In genomic region chr12:91843888-91844287, GRCm38 (mm10) we compare ENCODE assay signal across 29 mouse cellular contexts. TPM values are rescaled to one million over a fixed set of nuclear protein-coding genes. Genes with fewer than 3 reads are reported as not detected.
DNase-seq lines count a peak whose midpoint lies in the region; ATAC-seq and TF ChIP-seq lines count a peak whose summit lies in the region.
"Had no signal": no experiment of that assay in that cellular context is flagged by ENCODE, and none has a peak within 500 bp of the region (broad histone marks: within the 10 kb centered on the region; RNA-seq: fewer than 3 reads in every experiment).

No protein-coding gene starts in this region.

- in situ Hi-C loops in ES-E14 (cut with MboI; ENCODE audit: low sequenced_read_pairs in 2 of 2, unreplicated experiment in 2 of 2), result no loop called here

- TF ChIP-seq POLR2A in liver, adult 2 months (IDR thresholded peaks at IDR 0.05; ENCODE audit: extremely low read depth, insufficient read depth, low read length), result no peak
- no peak for TF ChIP-seq POLR2A in brain, embryonic 14.5 days (IDR thresholded peaks at IDR 0.05; ENCODE audit: borderline replicate concordance, extremely low read depth, insufficient read depth, insufficient read length, poor library complexity, severe bottlenecking)

- H3K4me3 ChIP-seq in liver, adult 2 months (ENCODE audit: insufficient read depth, low read depth, low read length), result no peak overlapping the region
- no peak overlapping the region for H3K4me3 ChIP-seq in liver, postnatal 0 days (ENCODE audit: low read depth, low read length)
- no peak overlapping the region for H3K4me3 ChIP-seq in ES-E14 (ENCODE audit: insufficient read depth in 1 of 2, low read depth in 1 of 2, low read length in 2 of 2, poor library complexity in 1 of 2, severe bottlenecking in 1 of 2)
- H3K4me3 ChIP-seq: embryonic facial prominence, embryonic 10.5 days; embryonic facial prominence, embryonic 15.5 days; forebrain, embryonic 12.5 days; limb, embryonic 13.5 days; liver, embryonic 13.5 days; midbrain, embryonic 10.5 days; myocyte; neural tube, embryonic 13.5 days had no signal

- TF ChIP-seq EP300 in liver, postnatal 0 days (IDR thresholded peaks at IDR 0.05; ENCODE audit: low read depth), result no peak

- no peak overlapping the region for H3K4me2 ChIP-seq in liver, postnatal 0 days (ENCODE audit: low read depth, low read length)
- H3K4me2 ChIP-seq: embryonic facial prominence, embryonic 15.5 days; forebrain, embryonic 12.5 days; limb, embryonic 13.5 days; liver, embryonic 13.5 days; lung, embryonic 14.5 days; neural tube, embryonic 13.5 days had no signal

- no peak for ATAC-seq in liver, postnatal 0 days
- ATAC-seq: CD4-positive, CD25-positive, alpha-beta regulatory T cell, adult 4 months; forebrain, postnatal 0 days; intestine, embryonic 16.5 days had no signal

- DNase-seq in liver, adult 2 months (ENCODE audit: extremely low read depth, low read depth, low spot score), result peak; percentile 65
- DNase-seq in liver, postnatal 0 days, result no peak
- DNase-seq in ES-E14 (ENCODE audit: low read depth, low spot score) (no peak), NIH3T3 (ENCODE audit: low read depth) (peak; percentile 37)
- DNase-seq in brain, embryonic 14.5 days (ENCODE audit: low read depth), result peak; percentile 1
- DNase-seq in left cerebral cortex, postnatal 4 days, result no peak
- DNase-seq in layer of hippocampus, adult 9-11 months, result no peak
- DNase-seq in heart, postnatal 25 days (ENCODE audit: low spot score), result no peak
- DNase-seq: adrenal gland, postnatal 10 days; cerebellum, adult 2 months; cerebellum, postnatal 25 days; forebrain, postnatal 0 days; heart, postnatal 14 days; kidney, adult 9 months; kidney, postnatal 10 days; liver, embryonic 13.5 days; lung, embryonic 14.5 days; lung, postnatal 14 days; thymus, adult 2 months; thymus, postnatal 36 days had no signal

- intact Hi-C loops in left cerebral cortex, postnatal 4 days (cut with DNase I), result no loop called here
- intact Hi-C loops in heart, postnatal 25 days (cut with DNase I), result no loop called here

- peaks cover 33% of the 10 kb centered on the region for H3K36me3 ChIP-seq in liver, adult 2 months (ENCODE audit: control insufficient read depth, insufficient read depth, low read length)
- H3K36me3 ChIP-seq in liver, postnatal 0 days (replicated peaks; ENCODE audit: insufficient read depth, low read length), result peaks cover 32% of the 10 kb centered on the region
- H3K36me3 ChIP-seq in ES-E14 (ENCODE audit: control insufficient read depth, insufficient read depth, low read length, poor library complexity, severe bottlenecking), result peaks cover 8% of the 10 kb centered on the region

- H3K27me3 ChIP-seq in liver, adult 2 months (ENCODE audit: control insufficient read depth, insufficient read depth, low read length), result no peaks in the 10 kb centered on the region
- H3K27me3 ChIP-seq in liver, postnatal 0 days (ENCODE audit: insufficient read depth, low read length), result no peaks in the 10 kb centered on the region
- H3K27me3 ChIP-seq: embryonic facial prominence, embryonic 15.5 days; forebrain, embryonic 12.5 days; limb, embryonic 13.5 days; liver, embryonic 13.5 days; neural tube, embryonic 13.5 days had no signal

- WGBS in liver, adult 2 months, result 60% methylated on average over 13 of the region's 13 CpGs
- WGBS in liver, postnatal 0 days (ENCODE audit: insufficient replicate concordance), result 89% methylated on average over 13 of the region's 13 CpGs

- H3K27ac ChIP-seq in liver, adult 2 months (replicated peaks; ENCODE audit: insufficient read depth, low read depth, low read length), result peak overlapping the region; percentile 3; the same call in 1 of the 2 replicates
- no peak overlapping the region for H3K27ac ChIP-seq in liver, postnatal 0 days (ENCODE audit: low read depth)
- 0 out of 2 replicates have a peak overlapping the region, but pooled peaks have one; percentile 3 for H3K27ac ChIP-seq in ES-E14 (ENCODE audit: insufficient read depth, low read depth, low read length, poor library complexity, severe bottlenecking)
- H3K27ac ChIP-seq: embryonic facial prominence, embryonic 10.5 days; embryonic facial prominence, embryonic 15.5 days; forebrain, embryonic 12.5 days; limb, embryonic 13.5 days; liver, embryonic 13.5 days; midbrain, embryonic 10.5 days; neural tube, embryonic 13.5 days had no signal

- H3K9ac ChIP-seq in liver, adult 2 months (ENCODE audit: low read depth, low read length), result no peak overlapping the region
- no peak overlapping the region for H3K9ac ChIP-seq in liver, postnatal 0 days (replicated peaks)
- no peak overlapping the region for H3K9ac ChIP-seq in ES-E14 (ENCODE audit: insufficient read depth, low read depth, low read length, poor library complexity, severe bottlenecking)
- H3K9ac ChIP-seq: embryonic facial prominence, embryonic 15.5 days; forebrain, embryonic 12.5 days; forebrain, postnatal 0 days; limb, embryonic 13.5 days; liver, embryonic 13.5 days; lung, embryonic 14.5 days; neural tube, embryonic 13.5 days had no signal

- H3K9me3 ChIP-seq in liver, postnatal 0 days (ENCODE audit: low read length), result no peaks in the 10 kb centered on the region
- no peaks in the 10 kb centered on the region for H3K9me3 ChIP-seq in ES-E14 (ENCODE audit: control insufficient read depth, insufficient read depth, low read depth, low read length)
- H3K9me3 ChIP-seq: embryonic facial prominence, embryonic 10.5 days; embryonic facial prominence, embryonic 15.5 days; forebrain, embryonic 12.5 days; limb, embryonic 13.5 days; liver, embryonic 13.5 days; midbrain, embryonic 10.5 days; neural tube, embryonic 13.5 days had no signal

- H3K79me2 ChIP-seq in liver, adult 2 months (ENCODE audit: control insufficient read depth, insufficient read depth, low read length), result peaks cover 16% of the 10 kb centered on the region

- TF ChIP-seq CTCF in liver, adult 2 months (IDR thresholded peaks at IDR 0.05; ENCODE audit: low read depth, low read length), result no peak
- no peak for TF ChIP-seq CTCF in liver, postnatal 0 days (IDR thresholded peaks at IDR 0.05; ENCODE audit: low read depth)
- TF ChIP-seq CTCF in brain, embryonic 14.5 days (IDR thresholded peaks at IDR 0.05; ENCODE audit: borderline replicate concordance, extremely low read depth, insufficient read depth, insufficient read length), result no peak

- peaks cover 16% of the 10 kb centered on the region for H3K4me1 ChIP-seq in liver, adult 2 months (ENCODE audit: control insufficient read depth, insufficient read depth, low read length)
- peaks cover 20% of the 10 kb centered on the region for H3K4me1 ChIP-seq in liver, postnatal 0 days (ENCODE audit: insufficient read depth)
- H3K4me1 ChIP-seq in ES-E14 (ENCODE audit: control insufficient read depth in 2 of 2, insufficient read depth in 2 of 2, low read length in 2 of 2, poor library complexity in 1 of 2), result 0 out of 4 replicates have a peak, but pooled peaks cover 0 to 2% of the 10 kb centered on the region in 2 experiments

TF ChIP-seq in ES-E14, 5 proteins besides CTCF, POLR2A, EP300 and RAD21:
- TF ChIP-seq MAFK (IDR thresholded peaks at IDR 0.05; ENCODE audit: insufficient read depth, low read depth, low read length), result peak; percentile 77
- no peak for TF ChIP-seq HCFC1 (IDR thresholded peaks at IDR 0.05; ENCODE audit: borderline replicate concordance, insufficient read depth, low read length)
- no peak for TF ChIP-seq CHD2 (IDR thresholded peaks at IDR 0.05; ENCODE audit: low read depth, low read length)
- TF ChIP-seq ZNF384 (IDR thresholded peaks at IDR 0.05; ENCODE audit: low read depth, low read length), result no peak
- TF ChIP-seq ZC3H11A (IDR thresholded peaks at IDR 0.05; ENCODE audit: borderline replicate concordance, low read depth, low read length), result no peak

RNA-seq across cellular contexts. Expression of gene Sel1l, which starts 5.1 kb away (rescaled TPM):
- total RNA-seq in liver, adult 2 months (2014; rRNA removed), result 97.2 and 107 TPM in 2 replicates
- polyA plus RNA-seq in liver, adult 2 months (2012; rRNA removed), result 37.5 and 37.7 TPM in 2 replicates
- polyA plus RNA-seq in liver, postnatal 0 days (2015; fragmentation: Nextera tagmentation; extraction: Ambion mirVana), result 66.8 and 75.7 TPM in 2 replicates
- total RNA-seq in ES-E14 (2012; rRNA removed), result 64.6 and 91.3 TPM in 2 replicates
- 57.5 and 67.8 TPM in 2 replicates for polyA plus RNA-seq in brain, embryonic 14.5 days (2012; rRNA removed)
- total RNA-seq in left cerebral cortex, postnatal 4 days (2021), result 100 to 1,000 TPM; 119 to 122 TPM
- total RNA-seq in heart, postnatal 25 days (2021), result 10 to 100 TPM; 62.3 to 69.2 TPM

RNA-seq across cellular contexts. Expression of gene Ston2, which starts 55.7 kb away (rescaled TPM):
- total RNA-seq in liver, adult 2 months (2014; rRNA removed), result 4.6 and 6.5 TPM in 2 replicates
- polyA plus RNA-seq in liver, adult 2 months (2012; rRNA removed), result 9.3 and 11.4 TPM in 2 replicates
- 5.5 and 5.6 TPM in 2 replicates for polyA plus RNA-seq in liver, postnatal 0 days (2015; fragmentation: Nextera tagmentation; extraction: Ambion mirVana)
- total RNA-seq in ES-E14 (2012; rRNA removed), result 11.7 and 18.0 TPM in 2 replicates
- polyA plus RNA-seq in brain, embryonic 14.5 days (2012; rRNA removed), result 7.8 and 9.0 TPM in 2 replicates
- 10 to 100 TPM; 14.2 to 16.6 TPM for total RNA-seq in left cerebral cortex, postnatal 4 days (2021)
- total RNA-seq in heart, postnatal 25 days (2021), result 1 to 10 TPM; 4.0 to 4.5 TPM

Comparison
In these comparisons a context has a peak if more than half of its experiments do, and no peak if none do; other contexts are left out.
1. DNase-seq: peak in liver, adult 2 months (single experiment), NIH3T3 (single experiment) and brain, embryonic 14.5 days (single experiment); none in liver, postnatal 0 days (single experiment), ES-E14 (single experiment), left cerebral cortex, postnatal 4 days (single experiment), layer of hippocampus, adult 9-11 months (single experiment) and heart, postnatal 25 days (single experiment).